Mouse (Mus musculus): ENCODE data around the gene Gal3st2b. TPM values are rescaled to one million over a fixed set of nuclear protein-coding genes. Genes with fewer than 3 reads are reported as not detected.
"Not testable (repeated sequence)": the region's sequence is repeated elsewhere in the genome, so short reads cannot be mapped to it uniquely, and the experiment has no call there.

Gal3st2b gene
- polyA plus RNA-seq, 1 experiment from 2014 or later, result 0.10 TPM

DNA sequence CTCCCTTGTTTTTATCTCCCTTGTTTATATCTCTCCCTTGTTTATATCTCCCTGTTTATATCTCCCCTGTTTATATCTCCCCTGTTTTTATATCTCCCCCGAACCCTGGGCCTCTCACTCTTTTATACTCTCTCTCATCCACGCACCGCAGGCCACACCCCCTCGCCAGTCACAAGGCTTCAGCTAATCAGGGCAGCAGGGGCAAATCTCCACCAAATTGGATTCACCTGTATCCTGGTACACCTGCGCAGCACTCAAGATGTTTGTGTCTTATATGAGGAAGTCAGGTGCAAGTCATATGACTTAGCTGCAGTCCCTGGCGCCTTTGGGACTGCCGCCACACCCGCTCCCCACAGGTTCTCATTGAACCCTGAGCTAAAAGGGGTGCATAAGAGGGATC is 72.1 kb downstream of the Gal3st2b start, which contains the start of gene Gal3st2c:
Gene Gal3st2c (plus strand): TSS at position 301 of the 400 bp plus-strand sequence.
- H3K4me1 ChIP-seq; H3K27me3 ChIP-seq; H3K36me3 ChIP-seq (replicated peaks); H3K9ac ChIP-seq; H3K4me3 ChIP-seq (replicated peaks); H3K27ac ChIP-seq; H3K9me3 ChIP-seq; H3K4me2 ChIP-seq; ATAC-seq (ENCODE audit: low FRiP score): not testable (repeated sequence)
- 89% methylated on average over 7 of the region's 8 CpGs for WGBS

DNA sequence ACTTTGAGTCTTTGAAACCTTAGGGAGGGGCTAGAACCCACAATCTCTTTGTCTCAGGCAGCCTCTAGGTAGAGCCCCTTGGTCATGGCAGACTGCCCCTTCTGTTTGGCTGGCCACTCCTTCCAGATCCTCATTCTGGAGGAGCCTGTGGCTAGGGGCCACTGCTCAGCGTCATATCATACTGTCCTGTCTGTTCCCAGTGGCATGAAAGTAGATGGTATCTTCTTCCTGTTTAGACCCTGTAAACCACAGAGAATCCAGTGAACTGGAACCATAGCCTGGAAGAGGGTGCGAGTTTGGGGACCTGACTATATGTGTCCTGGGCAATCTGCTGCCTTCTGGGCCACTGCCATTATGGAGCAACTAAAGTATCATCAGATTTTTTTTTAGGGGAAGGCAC is 73.0 kb downstream of the Gal3st2b start:
- not testable (repeated sequence) for ATAC-seq (ENCODE audit: low FRiP score); H3K9me3 ChIP-seq; H3K27ac ChIP-seq; H3K4me2 ChIP-seq; H3K4me1 ChIP-seq; H3K9ac ChIP-seq; H3K4me3 ChIP-seq (replicated peaks); H3K27me3 ChIP-seq; H3K36me3 ChIP-seq (replicated peaks)
- WGBS, result 77% methylated on average over 2 of the region's 2 CpGs

DNA sequence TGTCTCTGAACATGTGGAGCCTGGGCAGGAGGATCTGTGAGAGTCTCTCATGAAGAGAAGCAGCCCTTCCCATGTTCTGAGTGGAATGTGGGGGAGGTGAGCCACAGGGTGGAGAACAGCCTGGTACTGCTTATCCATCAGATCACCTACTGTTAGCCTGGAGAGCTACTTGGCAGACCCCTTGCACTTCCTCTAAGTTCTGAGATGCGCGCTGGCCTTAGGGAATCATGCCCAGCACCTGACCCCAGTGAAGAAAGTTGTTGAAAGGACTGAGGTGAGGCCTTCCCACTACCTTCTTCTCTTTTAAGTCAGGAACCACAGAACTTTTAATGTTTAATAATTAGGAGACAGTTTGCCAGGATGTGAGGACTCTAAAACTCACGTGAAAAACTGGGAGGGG is 73.4 kb downstream of the Gal3st2b start:
- not testable (repeated sequence) for H3K27me3 ChIP-seq; ATAC-seq (ENCODE audit: low FRiP score); H3K9me3 ChIP-seq; H3K4me1 ChIP-seq; H3K4me3 ChIP-seq (replicated peaks); H3K36me3 ChIP-seq (replicated peaks); H3K4me2 ChIP-seq; H3K27ac ChIP-seq; H3K9ac ChIP-seq
- 84% methylated on average over 3 of the region's 3 CpGs for WGBS

Other genes with a start within 250 kb of the Gal3st2b start
- 50.8 and 57.6 TPM in 2 replicates for gene Bok, start 232.7 kb upstream of the Gal3st2b start, polyA plus RNA-seq (2016; fragmentation: Nextera tagmentation; extraction: Ambion mirVana)
- gene Atg4b, start 166.8 kb upstream of the Gal3st2b start, polyA plus RNA-seq (2016; fragmentation: Nextera tagmentation; extraction: Ambion mirVana), result 102 and 113 TPM in 2 replicates
- 35.9 and 36.7 TPM in 2 replicates for gene Thap4, start 163.4 kb upstream of the Gal3st2b start, polyA plus RNA-seq (2016; fragmentation: Nextera tagmentation; extraction: Ambion mirVana)
- gene Dtymk, start 116.4 kb upstream of the Gal3st2b start, polyA plus RNA-seq (2016; fragmentation: Nextera tagmentation; extraction: Ambion mirVana), result 241 and 246 TPM in 2 replicates
- gene Ing5, start 114.3 kb upstream of the Gal3st2b start, polyA plus RNA-seq (2016; fragmentation: Nextera tagmentation; extraction: Ambion mirVana), result 19.4 and 20.9 TPM in 2 replicates
- gene D2hgdh, start 93.4 kb upstream of the Gal3st2b start, polyA plus RNA-seq (2016; fragmentation: Nextera tagmentation; extraction: Ambion mirVana), result 13.2 and 13.9 TPM in 2 replicates
- gene Gal3st2, start 57.0 kb upstream of the Gal3st2b start, polyA plus RNA-seq (2016; fragmentation: Nextera tagmentation; extraction: Ambion mirVana), result not detected in 2 replicates
- gene Gal3st2c, start 72.2 kb downstream of the Gal3st2b start, polyA plus RNA-seq (2016; fragmentation: Nextera tagmentation; extraction: Ambion mirVana), result not detected in 2 replicates
- not detected in 2 replicates for gene Neu4, start 102.1 kb downstream of the Gal3st2b start, polyA plus RNA-seq (2016; fragmentation: Nextera tagmentation; extraction: Ambion mirVana)
- 0.09 TPM in 1 of 2 replicates, not detected in the other for gene Pdcd1, start 134.2 kb downstream of the Gal3st2b start, polyA plus RNA-seq (2016; fragmentation: Nextera tagmentation; extraction: Ambion mirVana)